Mouse (Mus musculus) ES-E14 (cell line): ENCODE data around the gene Xrra1.

ENCODE experiments used
- CHD2 ChIP-seq: IDR thresholded peaks from 2 replicates; pipeline ENCODE4 v1.6.1; 2014; ENCODE audit warnings: mild to moderate bottlenecking, low read depth, low read length, inconsistent platforms
- HCFC1 ChIP-seq: IDR thresholded peaks from 2 replicates; pipeline ENCODE4 v1.6.1; 2012; ENCODE audit warnings: low read length, inconsistent platforms, borderline replicate concordance; ENCODE audit not compliant: insufficient read depth
- ZC3H11A ChIP-seq: IDR thresholded peaks from 2 replicates; pipeline ENCODE4 v1.6.1; 2012; ENCODE audit warnings: low read depth, mild to moderate bottlenecking, inconsistent platforms, low read length, borderline replicate concordance

GRCm38 (mm10) chr7:99916741-99917319, 57.9 kb downstream of the Xrra1 start:
- TF ChIP-seq ZC3H11A, result no peak
- TF ChIP-seq HCFC1, result peak; percentile 29; the same call in 1 of the 2 replicates
- no peak for TF ChIP-seq CHD2
